Mouse (Mus musculus) heart, embryonic 14.5 days (tissue): ENCODE measurements around the gene Hmg20b. TPM values are rescaled to one million over a fixed set of nuclear protein-coding genes. Genes with fewer than 3 reads are reported as not detected.

ENCODE experiments used
- ATAC-seq: fragments of 200-750 bp; cut with Nextera tagmentation; 2 replicates; pipeline ENCODE4 v1.8.0; 2017; ENCODE audit warnings: low read depth, moderate TSS enrichment; ENCODE audit not compliant: insufficient number of reproducible peaks, insufficient read depth, low FRiP score
- H3K27ac ChIP-seq, 2 experiments: fragments of 200-500 bp in 1 of 2; fragments of 300-500 bp in 1 of 2; sonication (generic) in 1 of 2; replicated peaks in 1 of 2; 2 replicates each; pipeline ENCODE4 v1.5.1; 2012 to 2014; ENCODE audit warnings: low read depth in 2 of 2, low read length in 2 of 2, control low read depth in 1 of 2, mild to moderate bottlenecking in 1 of 2, mixed read lengths in 1 of 2; ENCODE audit not compliant: control insufficient read depth in 1 of 2, insufficient read depth in 1 of 2
- H3K27me3 ChIP-seq: fragments of 300-500 bp; sonication (generic); 2 replicates; pipeline ENCODE4 v1.6.1; 2014; ENCODE audit warnings: mild to moderate bottlenecking, low read length, control low read depth; ENCODE audit not compliant: control insufficient read depth, insufficient read depth
- H3K36me3 ChIP-seq: fragments of 300-500 bp; sonication (generic); 2 replicates; pipeline ENCODE4 v1.6.1; 2014; ENCODE audit warnings: mild to moderate bottlenecking, control low read depth, low read length, mixed read lengths; ENCODE audit not compliant: control insufficient read depth, insufficient read depth
- H3K4me1 ChIP-seq, 2 experiments: fragments of 200-500 bp in 1 of 2; fragments of 300-500 bp in 1 of 2; sonication (generic) in 1 of 2; 2 replicates each; pipeline ENCODE4 v1.6.1; 2012 to 2014; ENCODE audit warnings: low read length in 2 of 2, control low read depth in 1 of 2, mixed read lengths in 1 of 2; ENCODE audit not compliant: control insufficient read depth in 2 of 2, insufficient read depth in 2 of 2
- H3K4me2 ChIP-seq: fragments of 300-500 bp; sonication (generic); 2 replicates; pipeline ENCODE4 v1.6.1; 2014; ENCODE audit warnings: mild to moderate bottlenecking, low read length
- H3K4me3 ChIP-seq, 2 experiments: fragments of 200-500 bp in 1 of 2; fragments of 300-500 bp in 1 of 2; sonication (generic) in 1 of 2; 2 replicates each; pipeline ENCODE4 v1.5.1; 2012 to 2014; ENCODE audit warnings: low read length in 2 of 2, mild to moderate bottlenecking in 2 of 2, control low read depth in 1 of 2, low read depth in 1 of 2, moderate library complexity in 1 of 2; ENCODE audit not compliant: control insufficient read depth in 1 of 2, insufficient read depth in 1 of 2
- H3K9ac ChIP-seq: fragments of 300-500 bp; sonication (generic); 2 replicates; pipeline ENCODE4 v1.6.1; 2014; ENCODE audit warnings: mild to moderate bottlenecking, low read length
- H3K9me3 ChIP-seq: fragments of 300-500 bp; sonication (generic); 2 replicates; pipeline ENCODE4 v1.6.1; 2016; ENCODE audit warnings: low read length, control low read depth; ENCODE audit not compliant: control insufficient read depth
- WGBS: fragments of 180-500 bp; shearing (Covaris S2); extraction: QIAGEN DNeasy Blood & Tissue Kit; methylation state at CpG from one replicate; pipeline ENCODE4 v1.1.7; 2014; 5-methylcytosine and 5-hydroxymethylcytosine counted together
- polyA plus RNA-seq: library from polyadenylated mRNA; unstranded; fragments of >200 nt; fragmentation: Nextera tagmentation; extraction: Ambion mirVana; gene quantifications from 2 replicates; pipeline ENCODE4 v1.2.1, GENCODE M21; 2014

The Hmg20b gene
- polyA plus RNA-seq, 1 experiment from 2014 or later = 97.0 TPM

- ATAC-seq = no peak
- H3K9me3 ChIP-seq = no peaks in the 10 kb centered on the region
- H3K4me2 ChIP-seq = no peak overlapping the region
- H3K27ac ChIP-seq = no peak overlapping the region
- no peaks in the 10 kb centered on the region for H3K27me3 ChIP-seq
- WGBS = 95% methylated on average over 14 of the region's 14 CpGs
- H3K4me1 ChIP-seq = peaks cover 22 to 41% of the 10 kb centered on the region in 2 experiments
- H3K4me3 ChIP-seq = no peak overlapping the region
- peaks cover 52% of the 10 kb centered on the region for H3K36me3 ChIP-seq
- no peak overlapping the region for H3K9ac ChIP-seq
Observed at GRCm38 (mm10) chr10:81305663-81306062, 44.6 kb downstream of the Hmg20b start.

- Histone ChIP-seq H3K4me1 (peaks cover 30 to 50% of the 10 kb centered on the region in 2 experiments), H3K4me2 (no peak overlapping the region), H3K27me3 (no peaks in the 10 kb centered on the region), H3K36me3 (peaks cover 43% of the 10 kb centered on the region), H3K9ac (no peak overlapping the region), H3K4me3 (no peak overlapping the region), H3K27ac (no peak overlapping the region), H3K9me3 (no peaks in the 10 kb centered on the region)
- WGBS = 16% methylated on average over 6 of the region's 9 CpGs
- ATAC-seq = no peak
Observed at GRCm38 (mm10) chr10:81304597-81305238, 45.6 kb downstream of the Hmg20b start.

- 74% methylated on average over 7 of the region's 7 CpGs for WGBS
- ATAC-seq = no peak
- Histone ChIP-seq H3K9ac (no peak overlapping the region), H3K4me2 (no peak overlapping the region), H3K4me3 (no peak overlapping the region), H3K4me1 (peaks cover 36 to 58% of the 10 kb centered on the region in 2 experiments), H3K27me3 (no peaks in the 10 kb centered on the region), H3K27ac (no peak overlapping the region), H3K36me3 (peaks cover 33% of the 10 kb centered on the region), H3K9me3 (no peaks in the 10 kb centered on the region)
Observed at GRCm38 (mm10) chr10:81303761-81304160, 46.5 kb downstream of the Hmg20b start.

GRCm38 (mm10) chr10:81303258-81303657 lies 47.0 kb downstream of the Hmg20b start:
- ATAC-seq = no peak
- no peaks in the 10 kb centered on the region for H3K9me3 ChIP-seq
- H3K27ac ChIP-seq = peak overlapping the region; percentile 3 to 74; a peak in 3 of 4 replicates
- peaks cover 37 to 59% of the 10 kb centered on the region in 2 experiments for H3K4me1 ChIP-seq
- peaks cover 28% of the 10 kb centered on the region for H3K36me3 ChIP-seq
- H3K4me2 ChIP-seq = peak overlapping the region; percentile 48
- WGBS = 49% methylated on average over 10 of the region's 10 CpGs
- no peak overlapping the region for H3K4me3 ChIP-seq
- H3K27me3 ChIP-seq = no peaks in the 10 kb centered on the region
- peak overlapping the region; percentile 55 for H3K9ac ChIP-seq

- WGBS = 7% methylated on average over 14 of the region's 14 CpGs
- peaks cover 23% of the 10 kb centered on the region for H3K36me3 ChIP-seq
- H3K4me3 ChIP-seq = no peak overlapping the region
- no peaks in the 10 kb centered on the region for H3K9me3 ChIP-seq
- peak overlapping the region; percentile 8 to 74 for H3K27ac ChIP-seq
- ATAC-seq = 0 out of 2 replicates have a peak, but pooled peaks have one; percentile 19
- H3K27me3 ChIP-seq = no peaks in the 10 kb centered on the region
- peak overlapping the region; percentile 55 for H3K9ac ChIP-seq
- H3K4me1 ChIP-seq = peaks cover 42 to 63% of the 10 kb centered on the region in 2 experiments
- peak overlapping the region; percentile 48 for H3K4me2 ChIP-seq
Observed at GRCm38 (mm10) chr10:81302781-81303218, 47.5 kb downstream of the Hmg20b start.

GRCm38 (mm10) chr10:81302288-81302687 lies 48.0 kb downstream of the Hmg20b start:
- H3K9ac ChIP-seq = peak overlapping the region; percentile 55
- peak overlapping the region; percentile 48 for H3K4me2 ChIP-seq
- WGBS = 44% methylated on average over 4 of the region's 4 CpGs
- peaks cover 18% of the 10 kb centered on the region for H3K36me3 ChIP-seq
- peak overlapping the region; percentile 8 to 74 for H3K27ac ChIP-seq
- H3K4me3 ChIP-seq = no peak overlapping the region
- no peaks in the 10 kb centered on the region for H3K27me3 ChIP-seq
- ATAC-seq = no peak
- H3K9me3 ChIP-seq = no peaks in the 10 kb centered on the region
- H3K4me1 ChIP-seq = peaks cover 47 to 68% of the 10 kb centered on the region in 2 experiments

- no peak overlapping the region for H3K4me3 ChIP-seq
- no peak for ATAC-seq
- H3K36me3 ChIP-seq = peaks cover 9% of the 10 kb centered on the region
- 78% methylated on average over 9 of the region's 9 CpGs for WGBS
- no peak overlapping the region for H3K4me2 ChIP-seq
- no peaks in the 10 kb centered on the region for H3K27me3 ChIP-seq
- peaks cover 48 to 70% of the 10 kb centered on the region in 2 experiments for H3K4me1 ChIP-seq
- H3K9me3 ChIP-seq = no peaks in the 10 kb centered on the region
- no peak overlapping the region for H3K27ac ChIP-seq
- no peak overlapping the region for H3K9ac ChIP-seq
Observed at GRCm38 (mm10) chr10:81301321-81301720, 49.0 kb downstream of the Hmg20b start.
